Mouse (Mus musculus) liver, embryonic 15.5 days (tissue): ENCODE data around the gene Cenpa. TPM values are rescaled to one million over a fixed set of nuclear protein-coding genes. Genes with fewer than 3 reads are reported as not detected.
A peak's percentile ranks its signal among the peaks of the same experiment; 100 is the strongest.
"Not testable (repeated sequence)": the region's sequence is repeated elsewhere in the genome, so short reads cannot be mapped to it uniquely, and the experiment has no call there.

Experiments
- ATAC-seq: fragments of 200-750 bp; cut with Nextera tagmentation; 2 replicates; pipeline ENCODE4 v1.8.0; 2017; ENCODE audit warnings: moderate number of reproducible peaks, mild to moderate bottlenecking, moderate library complexity; ENCODE audit not compliant: insufficient read depth
- H3K27ac ChIP-seq: fragments of 300-500 bp; sonication (generic); replicated peaks from 2 replicates; pipeline ENCODE4 v1.5.1; 2015; ENCODE audit warnings: mild to moderate bottlenecking, inconsistent platforms
- H3K27me3 ChIP-seq: fragments of 300-500 bp; sonication (generic); 2 replicates; pipeline ENCODE4 v1.6.1; 2015; ENCODE audit warnings: mild to moderate bottlenecking, inconsistent platforms
- H3K36me3 ChIP-seq: fragments of 300-500 bp; sonication (generic); replicated peaks from 2 replicates; pipeline ENCODE4 v1.6.1; 2015; ENCODE audit warnings: moderate library complexity, mild to moderate bottlenecking, inconsistent platforms
- H3K4me1 ChIP-seq: fragments of 300-500 bp; sonication (generic); replicated peaks from 2 replicates; pipeline ENCODE4 v1.6.1; 2015; ENCODE audit warnings: inconsistent platforms
- H3K4me2 ChIP-seq: fragments of 300-500 bp; sonication (generic); 2 replicates; pipeline ENCODE4 v1.6.1; 2015; ENCODE audit warnings: moderate library complexity, mild to moderate bottlenecking, inconsistent platforms
- H3K4me3 ChIP-seq: fragments of 300-500 bp; sonication (generic); replicated peaks from 2 replicates; pipeline ENCODE4 v1.5.1; 2015; ENCODE audit warnings: mild to moderate bottlenecking, inconsistent platforms
- H3K9ac ChIP-seq: fragments of 300-500 bp; sonication (generic); 2 replicates; pipeline ENCODE4 v1.6.1; 2015; ENCODE audit warnings: moderate library complexity, mild to moderate bottlenecking, inconsistent platforms
- H3K9me3 ChIP-seq: fragments of 300-500 bp; sonication (generic); replicated peaks from 2 replicates; pipeline ENCODE4 v1.6.1; 2016; ENCODE audit warnings: inconsistent platforms
- WGBS: fragments of 180-500 bp; shearing (Covaris S2); methylation state at CpG from one replicate; pipeline ENCODE4 v1.1.7; 2015; ENCODE audit warnings: mixed read lengths; ENCODE audit not compliant: insufficient replicate concordance; 5-methylcytosine and 5-hydroxymethylcytosine counted together
- polyA plus RNA-seq: library from polyadenylated mRNA; unstranded; fragments of >200 nt; fragmentation: Nextera tagmentation; extraction: Ambion mirVana; gene quantifications from 2 replicates; pipeline ENCODE4 v1.2.1, GENCODE M21; 2015

Gene Cenpa
- polyA plus RNA-seq, 1 experiment from 2014 or later = 194 TPM

DNA sequence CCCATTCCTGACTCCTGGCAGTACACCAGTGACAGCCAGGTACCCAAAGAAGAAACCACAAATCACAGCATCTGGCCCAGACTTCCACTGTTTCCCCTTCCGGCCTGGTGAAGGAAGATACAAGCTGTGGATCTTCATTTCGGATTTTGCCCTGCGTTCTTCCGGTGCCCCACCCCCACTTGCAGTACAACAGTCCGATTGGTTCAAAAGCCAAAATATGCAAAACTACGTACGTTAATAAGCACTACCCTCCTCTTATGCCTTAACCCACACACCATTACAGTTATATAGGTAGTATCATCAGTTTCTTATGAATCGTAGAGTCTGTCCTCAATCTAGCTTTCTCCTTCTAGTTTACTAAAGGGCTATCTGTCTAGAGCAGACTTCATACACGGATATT lies 1.2 kb upstream of the Cenpa start:
- Histone ChIP-seq H3K4me2 (no peak overlapping the region), H3K27ac (no peak overlapping the region), H3K4me3 (no peak overlapping the region), H3K36me3 (peaks cover 27% of the 10 kb centered on the region), H3K9ac (no peak overlapping the region), H3K4me1 (peaks cover 38% of the 10 kb centered on the region), H3K9me3 (no peaks in the 10 kb centered on the region), H3K27me3 (no peaks in the 10 kb centered on the region)
- 73% methylated on average over 9 of the region's 9 CpGs for WGBS
- ATAC-seq = no peak

- WGBS = 37% methylated on average over 6 of the region's 6 CpGs
- Histone ChIP-seq H3K9me3 (no peaks in the 10 kb centered on the region), H3K4me3 (peak overlapping the region; percentile 96), H3K4me2 (peak overlapping the region; percentile 80), H3K9ac (peak overlapping the region; percentile 98), H3K27ac (peak overlapping the region; percentile 89), H3K36me3 (peaks cover 33% of the 10 kb centered on the region), H3K4me1 (peaks cover 38% of the 10 kb centered on the region), H3K27me3 (no peaks in the 10 kb centered on the region)
- no peak for ATAC-seq
These were observed 609 bp upstream of the Cenpa start for GRCm38 (mm10) chr5:30665968-30666367.

DNA sequence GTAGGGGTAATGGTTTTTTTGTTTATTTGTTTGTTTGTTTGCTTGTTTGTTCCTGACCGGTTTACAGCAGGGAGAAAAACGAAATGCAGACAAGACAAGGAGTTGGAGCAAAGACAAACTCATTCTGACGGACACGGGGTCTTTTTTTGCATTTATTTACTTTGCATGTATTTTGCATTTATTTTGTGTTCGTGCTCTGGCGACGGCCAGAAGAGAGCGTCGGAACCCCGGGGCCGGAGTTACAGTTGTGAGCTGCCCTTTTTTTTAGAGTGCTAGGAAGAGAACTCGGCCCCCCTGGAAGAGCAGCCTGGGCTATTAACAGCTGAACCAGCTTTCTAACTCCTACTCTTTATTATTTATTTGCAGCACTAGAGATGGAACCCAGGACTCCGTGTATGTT lies 638 bp downstream of the Cenpa start:
- no peak for ATAC-seq
- Histone ChIP-seq H3K27ac (peak overlapping the region; percentile 89), H3K9me3 (no peaks in the 10 kb centered on the region), H3K4me1 (peaks cover 38% of the 10 kb centered on the region), H3K9ac (peak overlapping the region; percentile 98), H3K27me3 (no peaks in the 10 kb centered on the region), H3K4me3 (peak overlapping the region; percentile 96), H3K4me2 (peak overlapping the region; percentile 80), H3K36me3 (peaks cover 46% of the 10 kb centered on the region)
- WGBS = under 1% methylated on average over 13 of the region's 13 CpGs

DNA sequence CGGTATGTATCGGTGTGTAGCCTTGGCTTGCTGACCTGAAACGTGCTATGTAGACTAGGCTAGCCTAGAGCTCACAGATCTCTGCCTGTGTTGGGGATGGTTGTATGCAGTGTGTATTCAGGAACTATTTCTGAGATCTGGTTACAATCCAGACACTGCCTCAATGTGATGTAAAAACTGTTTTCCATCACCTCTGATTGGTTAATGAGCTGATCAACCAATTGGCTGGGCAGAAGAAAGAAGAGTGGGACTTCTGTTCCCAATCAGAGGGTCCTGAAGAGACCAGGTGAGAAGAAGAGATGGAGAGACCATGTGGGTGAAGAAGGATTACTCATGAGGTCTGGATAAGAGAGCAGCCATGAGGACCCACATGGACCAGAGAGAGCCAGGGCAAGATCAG lies 1.1 kb downstream of the Cenpa start:
- H3K4me3 ChIP-seq = peak overlapping the region; percentile 96
- no peaks in the 10 kb centered on the region for H3K27me3 ChIP-seq
- under 1% methylated on average over 3 of the region's 3 CpGs for WGBS
- H3K9ac ChIP-seq = peak overlapping the region; percentile 98
- peak overlapping the region; percentile 80 for H3K4me2 ChIP-seq
- ATAC-seq = no peak
- no peaks in the 10 kb centered on the region for H3K9me3 ChIP-seq
- peak overlapping the region; percentile 89 for H3K27ac ChIP-seq
- peaks cover 38% of the 10 kb centered on the region for H3K4me1 ChIP-seq
- H3K36me3 ChIP-seq = peaks cover 50% of the 10 kb centered on the region

DNA sequence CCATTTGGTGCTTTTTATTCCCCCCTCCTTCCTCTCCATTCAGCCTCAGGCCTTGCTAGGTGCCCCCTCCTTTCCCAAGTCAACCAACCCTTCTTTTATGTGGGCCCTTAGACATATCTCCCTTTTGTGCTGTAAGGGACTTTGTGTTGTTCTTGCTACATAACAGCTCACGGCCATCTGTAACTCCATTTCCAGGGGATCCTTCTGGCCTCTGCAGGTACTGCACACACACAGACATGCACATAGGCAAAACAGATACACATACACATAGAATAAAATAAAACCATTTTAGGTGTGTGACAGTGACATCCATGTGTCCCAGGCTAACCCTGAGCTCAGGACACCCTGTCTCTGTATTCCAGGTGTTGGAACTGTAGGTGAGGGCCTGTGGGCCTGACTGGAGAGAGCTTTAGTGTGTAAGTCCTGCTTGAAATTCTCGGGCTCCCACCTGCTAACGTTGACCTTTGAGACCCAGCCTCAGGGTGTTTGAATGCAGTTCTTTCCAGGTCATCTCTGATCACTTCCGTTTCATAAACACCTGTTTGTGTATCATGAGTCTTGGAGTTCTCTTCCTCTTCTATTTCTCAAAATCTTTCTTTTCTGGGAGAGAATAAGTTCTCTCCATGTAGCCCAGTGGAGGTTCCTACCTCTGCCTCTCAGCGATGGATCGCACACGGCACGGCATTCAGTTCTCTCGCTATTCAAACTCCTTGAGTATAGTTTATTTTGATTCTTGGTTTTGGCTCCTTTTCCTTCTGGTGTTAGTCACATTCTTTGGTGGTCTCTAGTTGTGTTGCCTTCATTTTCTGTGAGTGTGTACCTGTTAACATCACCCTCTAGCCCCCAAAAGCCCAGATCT lies 2.3 kb downstream of the Cenpa start:
- no peak for ATAC-seq
- Histone ChIP-seq H3K4me3 (peak overlapping the region; percentile 96), H3K36me3 (peaks cover 62% of the 10 kb centered on the region), H3K27ac (peak overlapping the region; percentile 38), H3K4me1 (peaks cover 38% of the 10 kb centered on the region), H3K4me2 (peak overlapping the region; percentile 80), H3K27me3 (no peaks in the 10 kb centered on the region), H3K9ac (peak overlapping the region; percentile 98), H3K9me3 (no peaks in the 10 kb centered on the region)
- WGBS = 80% methylated on average over 9 of the region's 9 CpGs

- no peaks in the 10 kb centered on the region for H3K27me3 ChIP-seq
- peak overlapping the region; percentile 96 for H3K4me3 ChIP-seq
- ATAC-seq = no peak
- H3K9ac ChIP-seq = no peak overlapping the region
- WGBS = 38% methylated on average over 3 of the region's 3 CpGs
- H3K4me1 ChIP-seq = peaks cover 38% of the 10 kb centered on the region
- H3K4me2 ChIP-seq = peak overlapping the region; percentile 80
- peaks cover 68% of the 10 kb centered on the region for H3K36me3 ChIP-seq
- 0 out of 2 replicates have a peak overlapping the region, but pooled peaks have one; percentile 38 for H3K27ac ChIP-seq
- H3K9me3 ChIP-seq = no peaks in the 10 kb centered on the region
These were observed 2.9 kb downstream of the Cenpa start for GRCm38 (mm10) chr5:30669496-30669830.

DNA sequence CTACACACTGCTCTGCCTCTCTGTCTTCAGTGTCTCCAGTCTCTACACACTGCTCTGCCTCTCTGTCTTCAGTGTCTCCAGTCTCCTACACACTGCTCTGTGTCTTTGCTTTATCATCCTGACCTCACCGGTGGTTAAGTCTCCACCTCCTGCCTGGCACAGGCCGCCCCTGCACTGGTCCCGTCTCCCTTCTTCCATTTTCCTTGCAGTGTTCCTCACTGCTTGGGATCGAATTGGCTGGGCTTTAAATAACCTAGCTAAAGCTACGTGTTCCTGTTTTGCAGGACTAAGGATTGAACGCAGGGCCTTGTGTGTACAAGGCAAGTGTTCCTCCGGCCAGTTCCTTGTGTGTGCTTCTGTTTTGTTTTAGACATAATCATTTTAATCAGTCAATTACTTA lies 3.5 kb downstream of the Cenpa start:
- no peak for ATAC-seq
- 71% methylated on average over 7 of the region's 7 CpGs for WGBS
- Histone ChIP-seq H3K36me3 (peaks cover 73% of the 10 kb centered on the region), H3K4me1 (peaks cover 38% of the 10 kb centered on the region), H3K9ac (no peak overlapping the region), H3K4me3 (no peak overlapping the region), H3K9me3 (no peaks in the 10 kb centered on the region), H3K27ac (no peak overlapping the region), H3K27me3 (no peaks in the 10 kb centered on the region), H3K4me2 (no peak overlapping the region)

GRCm38 (mm10) chr5:30674001-30674400 lies 7.4 kb downstream of the Cenpa start:
- H3K27me3 ChIP-seq = no peaks in the 10 kb centered on the region
- H3K9me3 ChIP-seq = no peaks in the 10 kb centered on the region
- H3K4me2 ChIP-seq = no peak overlapping the region
- no peak overlapping the region for H3K9ac ChIP-seq
- no peak overlapping the region for H3K4me3 ChIP-seq
- H3K4me1 ChIP-seq = peaks cover 11% of the 10 kb centered on the region
- peaks cover 95% of the 10 kb centered on the region for H3K36me3 ChIP-seq
- no peak for ATAC-seq
- 79% methylated on average over 7 of the region's 7 CpGs for WGBS
- 0 out of 2 replicates have a peak overlapping the region, but pooled peaks have one; percentile 5 for H3K27ac ChIP-seq

DNA sequence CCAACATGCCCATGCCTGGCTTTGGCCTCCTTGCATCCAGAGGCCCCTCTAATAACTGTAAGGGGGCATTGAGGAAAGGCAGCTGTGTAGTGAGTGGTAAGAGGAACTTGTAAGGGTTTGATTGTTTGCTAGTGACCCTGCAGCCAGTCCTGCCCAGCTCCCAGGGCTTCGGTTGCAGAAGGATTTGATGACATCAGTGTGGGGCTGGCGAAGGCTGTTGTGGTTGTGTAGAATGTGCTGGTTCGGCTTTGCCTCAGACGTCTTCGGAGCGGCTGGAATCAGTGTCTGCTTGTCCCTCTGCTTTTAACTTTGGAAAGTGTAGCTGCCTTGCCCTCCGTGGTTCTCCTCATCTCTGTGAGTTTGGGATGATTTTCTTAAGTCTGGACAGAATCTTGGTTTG lies 10.2 kb downstream of the Cenpa start:
- Histone ChIP-seq H3K9ac (no peak overlapping the region), H3K4me3 (no peak overlapping the region), H3K4me1 (no peaks in the 10 kb centered on the region), H3K9me3 (no peaks in the 10 kb centered on the region), H3K27ac (no peak overlapping the region), H3K4me2 (no peak overlapping the region), H3K36me3 (peaks cover 67% of the 10 kb centered on the region), H3K27me3 (no peaks in the 10 kb centered on the region)
- no peak for ATAC-seq
- 83% methylated on average over 7 of the region's 7 CpGs for WGBS

DNA sequence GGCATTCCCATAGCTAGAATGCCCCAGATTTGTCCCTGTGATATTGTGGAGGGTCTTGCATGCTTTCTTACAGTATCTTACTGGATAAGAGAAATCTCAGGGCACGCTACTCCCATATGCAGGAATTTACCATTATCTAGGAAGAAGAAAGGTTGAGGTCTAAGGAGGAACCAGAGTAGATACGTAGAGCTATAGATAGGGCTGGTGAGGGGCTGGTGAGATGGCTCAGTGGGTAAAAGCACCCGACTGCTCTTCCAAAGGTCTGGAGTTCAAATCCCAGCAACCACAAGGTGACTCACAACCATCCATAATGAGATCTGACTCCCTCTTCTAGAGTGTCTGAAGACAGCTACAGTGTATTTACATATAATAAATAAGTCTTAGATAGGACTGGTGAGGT lies 11.5 kb downstream of the Cenpa start:
- 81% methylated on average over 3 of the region's 3 CpGs for WGBS
- not testable (repeated sequence) for H3K9ac ChIP-seq, H3K27me3 ChIP-seq, H3K4me3 ChIP-seq, H3K4me1 ChIP-seq, ATAC-seq, H3K9me3 ChIP-seq, H3K27ac ChIP-seq, H3K4me2 ChIP-seq
- H3K36me3 ChIP-seq = peaks cover 55% of the 10 kb centered on the region

DNA sequence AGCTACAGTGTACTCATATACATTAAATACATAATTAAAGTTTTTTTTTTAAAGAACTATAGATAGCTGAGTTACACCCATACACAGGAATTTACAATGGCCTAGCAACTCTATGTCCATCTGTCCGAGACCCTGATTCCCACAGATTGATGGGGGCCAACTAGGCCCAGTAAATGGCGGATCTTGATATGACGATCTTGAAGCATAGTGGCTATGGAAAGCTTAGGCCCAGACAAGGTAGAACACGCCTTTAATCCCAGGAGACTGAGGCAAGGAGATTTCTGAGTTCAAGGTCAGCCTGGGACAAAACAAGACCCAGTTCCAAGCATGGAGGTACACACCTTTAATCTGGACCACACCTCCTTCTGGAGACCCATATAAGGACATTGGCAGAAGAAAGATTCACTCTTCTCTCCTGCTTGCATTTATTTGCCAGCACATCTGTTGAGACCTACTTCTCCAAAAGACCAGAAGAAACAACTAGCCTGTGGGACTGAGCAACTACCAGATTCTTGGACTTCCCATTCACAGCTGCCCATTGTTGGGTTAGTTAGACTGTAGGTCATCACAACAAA lies 12.2 kb downstream of the Cenpa start:
- no peak for ATAC-seq
- WGBS = 88% methylated on average over 4 of the region's 4 CpGs
- no peak overlapping the region for H3K27ac ChIP-seq

More for the DNA sequence above, 12.2 kb downstream of the Cenpa start:
- peaks cover 47% of the 10 kb centered on the region for H3K36me3 ChIP-seq
- H3K9me3 ChIP-seq = no peaks in the 10 kb centered on the region
- no peaks in the 10 kb centered on the region for H3K4me1 ChIP-seq
- H3K4me2 ChIP-seq = no peak overlapping the region
- no peak overlapping the region for H3K9ac ChIP-seq
- H3K4me3 ChIP-seq = no peak overlapping the region
- H3K27me3 ChIP-seq = no peaks in the 10 kb centered on the region
